Mouse (Mus musculus): ENCODE data around the gene Eaf1.

The Eaf1 gene

DNA sequence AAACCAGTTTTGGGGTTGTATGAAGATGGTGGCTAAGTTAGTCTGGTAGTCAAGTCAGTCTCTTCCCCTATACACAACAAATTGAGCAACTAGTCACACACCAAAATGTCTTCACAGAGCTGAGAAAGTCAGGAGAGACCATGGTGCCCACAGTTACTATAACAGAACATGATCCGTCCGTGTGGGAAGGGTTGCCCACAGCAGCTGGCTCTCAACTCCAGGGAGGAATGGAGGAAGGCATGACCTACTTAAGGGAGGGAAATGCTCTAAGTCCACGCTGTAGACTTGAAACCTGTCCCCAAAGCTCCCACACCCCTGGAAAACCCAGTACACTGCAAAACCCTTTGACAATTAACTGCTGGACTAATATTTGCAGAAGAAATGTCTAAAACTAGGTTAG, 16.1 kb downstream of the Eaf1 start:
- no peak for DNase-seq (ENCODE audit: low read depth)

DNA sequence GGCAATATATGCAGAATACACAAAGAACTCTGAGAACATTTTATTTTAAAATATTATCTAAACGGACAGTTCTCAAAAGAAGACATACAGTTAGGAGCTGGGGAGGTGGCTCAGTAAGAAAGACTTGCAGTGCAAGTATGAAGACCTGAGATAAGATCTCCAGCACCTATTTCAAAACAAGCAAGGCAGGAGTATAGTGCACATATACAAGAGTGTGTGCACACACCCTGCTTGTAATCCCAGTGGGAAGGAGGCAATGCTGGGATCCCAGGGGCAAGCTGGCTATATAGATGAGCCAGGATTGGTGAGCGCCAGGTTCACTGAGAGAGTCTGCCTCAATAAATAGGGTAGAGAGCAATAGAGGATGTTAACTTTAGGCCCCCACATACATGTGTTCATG, 21.7 kb downstream of the Eaf1 start:
- DNase-seq (ENCODE audit: low read depth), result no peak

DNA sequence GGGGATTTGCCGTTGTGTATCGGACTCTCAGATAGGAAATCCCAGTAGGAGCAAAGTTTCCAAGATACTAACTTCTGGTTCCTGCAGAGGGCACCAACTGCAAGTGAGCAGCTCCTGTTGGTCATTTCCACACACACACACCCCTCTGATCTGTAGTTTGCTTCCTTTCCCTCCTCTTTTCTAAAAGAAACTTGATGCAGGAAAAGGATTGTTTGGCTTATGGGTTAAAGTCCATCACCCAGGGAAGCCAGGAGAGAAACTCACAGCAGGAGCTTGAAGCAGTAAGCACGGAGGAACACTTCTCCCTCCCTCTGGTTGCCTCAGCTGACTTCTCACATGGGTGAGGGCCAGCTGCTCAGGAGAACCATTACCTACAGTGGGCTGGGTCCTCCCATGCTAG, 25.0 kb downstream of the Eaf1 start:
- peak; percentile 57 for DNase-seq (ENCODE audit: low read depth)

DNA sequence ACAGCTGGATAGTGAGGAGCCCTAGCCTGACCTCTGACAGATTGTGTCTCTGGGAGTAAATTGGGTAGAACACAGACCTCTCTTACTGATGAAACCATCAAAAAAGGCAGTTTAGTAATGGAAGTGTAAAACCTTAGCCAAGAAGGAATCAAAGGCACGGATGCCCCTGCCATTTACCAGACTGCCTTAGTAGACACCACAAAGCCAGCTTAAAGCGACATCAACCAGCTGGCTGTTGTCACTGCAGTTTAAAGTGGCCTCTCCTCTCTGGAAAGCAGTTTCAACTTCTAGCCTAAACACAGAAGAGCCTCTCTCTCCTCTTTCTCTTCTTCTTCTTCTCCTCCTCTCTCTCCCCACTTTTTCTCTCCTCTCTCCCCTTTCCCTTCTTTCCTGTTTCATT, 27.1 kb downstream of the Eaf1 start:
- no peak for DNase-seq (ENCODE audit: low read depth)

DNA sequence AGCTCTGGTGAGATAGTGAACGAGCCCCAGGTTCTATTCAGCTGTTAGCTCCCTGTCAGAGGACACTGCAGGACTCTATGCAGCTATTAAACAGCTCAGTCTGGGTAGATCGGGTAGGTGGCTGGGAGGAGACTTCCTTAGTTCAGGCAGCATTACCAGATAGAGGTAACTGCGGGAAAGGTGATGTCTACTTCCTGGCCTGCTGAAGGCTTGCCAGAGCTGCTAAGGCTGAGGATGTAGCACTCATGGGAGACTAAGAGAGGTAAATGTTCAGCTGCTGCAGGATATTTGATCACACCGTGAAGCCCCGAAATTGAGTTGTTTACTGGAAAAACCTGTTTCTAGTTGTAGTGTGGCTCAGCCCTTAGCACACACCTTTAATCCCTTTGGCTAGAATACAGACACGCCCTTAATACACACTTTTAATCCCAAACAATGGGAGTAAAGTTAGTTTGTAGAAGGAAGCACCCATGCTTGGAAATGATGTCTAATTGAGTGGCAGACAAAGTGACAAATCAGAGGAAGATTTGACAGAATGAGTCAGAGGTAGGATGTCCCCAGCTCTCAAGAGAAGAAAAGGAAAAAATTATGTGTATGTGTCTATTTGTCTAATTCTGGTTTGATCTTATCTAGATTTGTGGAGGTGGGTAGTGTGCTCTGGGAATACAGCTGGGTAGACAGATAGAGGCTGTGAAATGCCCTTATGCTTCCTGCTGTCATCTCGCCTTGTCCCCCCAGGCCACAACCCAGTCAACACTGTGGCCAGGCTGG, 31.0 kb downstream of the Eaf1 start:
- peak; percentile 76 for DNase-seq (ENCODE audit: low read depth)

DNA sequence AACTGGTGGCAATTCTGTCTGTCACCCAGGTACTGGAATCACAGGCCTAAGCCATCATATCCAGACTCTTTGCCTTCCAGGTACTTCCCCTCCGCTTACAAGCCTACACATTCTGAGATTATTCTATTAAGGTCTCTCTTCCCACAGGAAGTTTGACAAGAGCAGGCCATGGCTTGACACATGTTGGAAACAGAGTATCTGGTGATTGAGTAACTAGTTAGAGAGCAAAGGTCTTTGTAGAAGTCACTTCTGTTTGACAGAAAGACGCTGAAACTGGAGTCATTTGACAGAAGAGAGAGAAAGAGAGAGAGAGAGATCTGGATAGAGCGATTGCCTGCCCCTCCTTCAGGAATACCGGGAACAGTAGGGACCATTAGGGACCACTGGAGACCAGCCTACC, 36.6 kb downstream of the Eaf1 start:
- DNase-seq (ENCODE audit: low read depth), result no peak

DNA sequence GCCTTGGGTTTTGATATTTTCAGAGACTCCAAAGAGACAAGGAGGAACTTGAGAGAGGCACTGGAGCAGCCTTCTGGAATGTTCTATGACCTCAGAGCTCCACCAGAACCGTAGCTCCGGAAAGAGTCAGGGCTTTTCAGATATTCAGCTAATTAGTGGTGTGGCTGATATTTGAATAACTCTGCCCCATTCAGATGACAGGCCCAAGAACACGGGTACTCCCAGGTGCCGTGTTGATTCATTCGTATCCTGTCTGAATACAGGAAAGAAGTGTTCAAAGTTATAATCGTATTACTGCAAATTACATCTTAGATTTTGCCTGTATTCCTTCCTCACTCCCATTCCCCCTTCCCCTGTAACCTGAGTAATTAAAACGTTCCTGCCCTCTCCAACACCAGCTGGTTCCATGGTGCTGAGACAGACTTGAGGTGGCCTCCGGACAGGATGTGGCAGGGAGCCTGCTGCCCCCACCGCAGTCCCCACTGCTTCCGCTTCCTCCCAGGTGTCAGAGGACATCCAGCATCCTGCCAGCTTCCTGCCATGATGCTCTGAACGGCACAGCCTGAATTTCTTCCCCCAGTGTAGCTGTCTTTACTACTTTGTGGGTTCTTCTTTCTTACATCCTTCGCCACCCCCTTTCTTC, 37.4 kb downstream of the Eaf1 start:
- DNase-seq (ENCODE audit: low read depth), result peak; percentile 91

DNA sequence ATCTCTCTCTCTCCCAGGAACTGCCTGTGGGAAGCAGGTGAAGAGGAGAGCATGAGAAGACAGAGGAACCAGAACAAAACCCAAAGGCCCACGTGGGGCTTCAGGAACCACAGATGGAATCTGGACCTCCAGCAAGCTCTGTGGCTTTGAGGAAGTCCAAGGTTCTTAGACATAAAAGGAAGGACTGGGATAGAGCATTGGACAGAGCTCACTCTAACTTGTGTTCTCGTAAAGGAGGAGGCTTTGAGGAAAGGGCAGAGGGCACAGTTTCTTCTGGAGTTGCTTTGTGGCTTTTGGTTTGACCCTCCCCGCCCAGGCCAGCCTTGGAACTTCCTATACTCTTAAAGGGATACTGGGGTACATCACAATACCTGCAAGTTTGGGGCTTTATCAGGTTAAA, 38.5 kb downstream of the Eaf1 start:
- DNase-seq (ENCODE audit: low read depth), result peak; percentile 27

DNA sequence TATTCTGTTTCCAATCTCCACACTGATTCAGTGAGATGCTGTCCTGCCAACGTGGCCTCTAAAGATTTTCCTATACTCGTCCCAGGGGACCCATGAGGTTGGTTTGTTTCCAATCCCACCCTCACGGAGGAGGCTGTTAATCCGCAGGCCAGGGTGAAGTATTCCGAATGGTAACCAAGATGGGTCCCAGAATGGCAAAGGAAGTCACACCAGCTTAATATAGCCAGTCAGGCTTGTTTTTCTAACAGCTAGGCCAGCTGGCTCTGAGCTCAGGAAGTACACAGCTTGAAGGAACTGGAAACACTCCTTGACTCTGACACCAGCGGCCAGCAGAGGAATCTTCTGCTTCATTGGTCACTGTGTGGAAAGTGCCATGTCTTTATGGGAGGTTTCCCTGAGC, 43.1 kb downstream of the Eaf1 start:
- DNase-seq (ENCODE audit: low read depth), result no peak

DNA sequence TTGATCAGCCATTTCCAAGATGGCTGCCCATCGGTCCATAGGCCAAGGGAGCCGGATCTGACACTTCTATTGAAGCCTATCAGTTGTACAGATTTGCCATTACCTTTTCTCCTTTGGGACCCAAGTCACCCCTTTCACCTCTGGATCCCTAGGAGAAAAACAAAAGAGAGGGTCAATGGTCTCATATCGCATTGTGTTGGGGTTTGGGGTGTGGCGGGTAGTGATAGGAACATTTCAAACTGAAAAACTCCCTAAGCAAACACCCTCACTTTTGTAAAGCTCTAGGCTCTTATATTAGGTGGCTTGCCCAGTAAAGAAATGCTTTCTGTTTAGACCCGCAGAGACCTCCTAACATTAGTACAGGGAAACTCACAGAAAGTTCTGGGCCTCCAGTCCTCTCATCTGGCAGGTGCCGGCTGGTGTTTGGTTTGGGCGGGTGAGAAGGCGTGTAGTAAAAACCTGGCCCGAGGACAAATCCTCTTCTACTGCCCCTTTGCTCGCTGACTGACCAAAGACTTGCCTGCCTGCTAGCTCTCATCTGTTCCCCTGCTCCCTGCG, 49.8 kb downstream of the Eaf1 start:
- no peak for DNase-seq (ENCODE audit: low read depth)

DNA sequence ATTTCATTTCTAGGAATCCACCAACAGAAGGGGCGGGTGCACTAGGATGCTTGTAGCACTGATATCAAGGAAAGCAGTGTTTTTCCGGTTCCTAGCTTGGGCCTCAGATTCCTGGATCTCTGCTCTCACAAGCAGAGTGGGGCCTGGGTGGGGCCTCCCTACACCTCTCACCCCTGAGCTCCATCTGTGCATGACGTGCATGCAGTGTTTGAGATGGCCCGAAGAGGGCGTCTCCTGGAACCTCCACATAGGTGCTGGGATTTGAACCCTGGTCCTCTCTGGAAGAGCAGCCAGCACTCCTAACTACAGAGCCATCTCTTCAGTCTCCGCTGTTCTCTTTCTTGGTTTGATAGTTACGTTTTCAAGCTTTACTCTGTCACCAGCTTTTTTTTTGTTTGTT, 60.8 kb downstream of the Eaf1 start:
- no peak for DNase-seq (ENCODE audit: low read depth)

DNA sequence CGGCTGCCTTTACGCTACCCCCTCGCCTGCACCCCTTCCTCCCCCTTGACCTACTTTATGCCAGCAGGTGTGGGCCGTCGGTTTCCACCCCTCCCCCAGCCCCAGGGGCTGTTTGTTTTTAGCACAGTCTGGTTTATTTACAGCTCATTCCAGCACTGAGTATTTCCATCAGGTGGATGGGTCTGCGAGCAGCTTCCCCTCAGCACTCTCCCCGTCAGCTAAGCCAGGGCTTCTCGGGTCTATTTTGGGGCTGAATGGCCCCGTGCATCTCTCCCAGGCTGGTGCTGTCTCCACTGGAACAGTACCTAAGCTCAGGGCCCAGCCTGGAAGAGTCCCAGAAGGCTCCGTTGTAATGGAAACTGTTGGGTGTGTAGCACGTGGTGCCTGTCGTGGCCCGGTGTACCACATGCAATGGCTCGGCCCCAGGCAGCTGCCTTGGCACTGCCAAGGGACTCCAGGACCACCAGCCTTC, 61.8 kb downstream of the Eaf1 start:
- no peak for DNase-seq (ENCODE audit: low read depth)

DNA sequence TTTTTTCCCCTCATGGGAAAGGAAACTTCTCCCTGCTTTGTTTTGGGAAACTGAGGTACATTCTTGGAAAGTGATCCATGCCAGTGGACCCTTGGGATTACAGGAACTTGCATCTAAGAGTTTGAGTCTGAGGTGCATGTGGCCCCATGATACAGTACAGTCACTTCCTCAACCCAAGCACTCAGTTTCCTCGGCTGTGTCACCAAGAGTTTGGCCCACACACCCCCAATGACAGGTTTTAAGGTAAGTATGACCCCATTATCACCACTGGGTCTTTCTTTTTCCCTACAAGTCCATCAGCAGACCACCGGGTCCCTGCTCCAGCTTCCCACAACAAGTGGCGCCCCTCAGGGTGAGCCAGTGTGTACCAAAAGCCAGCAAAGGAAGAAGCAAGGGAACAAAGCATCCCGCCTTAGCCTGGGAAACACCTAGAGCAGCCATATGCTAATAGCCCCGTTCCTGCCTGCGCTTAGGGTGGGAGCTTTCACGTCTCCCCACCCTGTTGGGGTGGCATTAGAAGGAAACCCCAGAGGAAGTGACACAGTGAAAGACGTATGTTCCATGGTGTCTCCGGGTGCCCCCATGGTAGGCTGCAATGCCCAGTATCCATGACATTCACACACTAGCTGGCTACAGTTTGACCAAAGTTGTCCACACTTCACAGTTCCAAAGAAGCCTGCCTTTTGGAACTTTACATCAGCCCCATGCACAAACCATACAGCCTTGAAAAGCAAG, 62.5 kb downstream of the Eaf1 start:
- no peak for DNase-seq (ENCODE audit: low read depth)

DNA sequence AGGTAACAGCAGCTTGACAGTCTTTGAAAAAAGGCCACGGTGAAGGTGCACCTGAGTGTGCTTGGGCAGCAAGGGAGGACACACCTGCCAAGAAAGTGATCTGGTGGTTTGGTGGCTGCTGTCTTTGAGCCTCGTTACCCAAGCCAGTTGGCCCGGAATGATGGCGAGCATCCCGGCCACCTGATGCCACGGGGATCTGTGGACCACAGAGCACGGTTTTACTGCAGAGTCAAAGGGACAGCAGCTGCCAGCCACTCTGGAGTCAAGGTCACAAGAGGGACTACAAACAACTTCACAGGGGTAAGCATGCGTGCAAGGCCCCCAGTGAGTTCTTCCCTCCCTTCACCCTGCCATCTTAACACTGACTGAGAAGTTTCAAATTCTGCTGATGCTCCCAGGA, 63.1 kb downstream of the Eaf1 start:
- no peak for DNase-seq (ENCODE audit: low read depth)

DNA sequence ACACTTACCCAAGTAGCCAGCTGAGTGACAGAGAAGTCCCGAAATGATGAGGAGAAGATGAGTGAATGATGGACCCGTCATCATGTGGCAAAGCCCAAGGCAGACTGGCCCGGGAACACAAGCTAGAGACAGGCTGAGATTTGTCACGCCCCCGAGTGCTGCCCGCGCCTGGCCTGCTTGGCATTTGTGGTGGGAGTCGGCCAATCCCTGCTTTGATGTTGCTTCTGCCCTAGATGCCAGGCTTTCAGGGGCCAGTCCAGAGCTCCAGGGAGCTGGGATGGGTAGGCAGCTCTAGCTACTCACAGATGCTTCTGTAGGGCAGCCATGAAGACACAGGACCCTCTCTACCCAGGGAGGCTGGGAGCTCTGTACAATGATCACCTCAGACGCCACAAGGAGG, 63.6 kb downstream of the Eaf1 start:
- DNase-seq (ENCODE audit: low read depth), result no peak

DNA sequence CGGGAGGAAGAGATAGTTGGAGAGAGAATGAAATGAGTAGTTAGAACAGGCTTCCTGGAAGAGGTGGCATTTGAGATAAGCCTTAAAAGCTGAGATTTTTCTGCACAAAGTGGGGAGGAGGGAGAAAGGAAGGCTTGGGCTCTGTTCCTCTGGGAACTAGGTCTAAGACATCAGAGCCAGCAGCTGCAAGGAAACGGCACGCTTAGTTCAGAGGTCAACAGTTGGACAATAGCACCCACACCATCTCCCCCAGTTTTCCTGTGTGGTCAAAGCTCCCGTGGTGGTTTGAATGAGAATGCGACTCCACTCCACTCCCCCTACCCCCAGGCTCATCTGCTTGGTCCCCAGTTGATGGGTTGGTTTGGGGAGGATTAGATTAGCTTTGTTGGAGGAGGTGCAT, 65.0 kb downstream of the Eaf1 start:
- DNase-seq (ENCODE audit: low read depth), result no peak
